Mouse (Mus musculus) bone marrow macrophage, adult 2 months (primary cell): ENCODE data around the gene Cyp26a1. TPM values are rescaled to one million over a fixed set of nuclear protein-coding genes. Genes with fewer than 3 reads are reported as not detected.

Experiments
- H3K27ac ChIP-seq: 2 replicates; pipeline ENCODE4 v1.5.1; 2012; ENCODE audit warnings: low read depth, low read length; ENCODE audit not compliant: insufficient read depth
- H3K4me1 ChIP-seq: 2 replicates; pipeline ENCODE4 v1.6.1; 2012; ENCODE audit warnings: low read length; ENCODE audit not compliant: control insufficient read depth, insufficient read depth
- H3K4me3 ChIP-seq: 2 replicates; pipeline ENCODE4 v1.5.1; 2012; ENCODE audit warnings: mild to moderate bottlenecking, low read length, moderate library complexity; ENCODE audit not compliant: insufficient read depth
- CTCF ChIP-seq: IDR thresholded peaks from 2 replicates; pipeline ENCODE4 v1.5.1; 2012; ENCODE audit warnings: low read depth, mild to moderate bottlenecking, low read length, moderate library complexity
- POLR2A ChIP-seq: IDR thresholded peaks from 2 replicates; pipeline ENCODE4 v1.6.1; 2012; ENCODE audit warnings: mild to moderate bottlenecking, low read depth, low read length, borderline replicate concordance
- polyA plus RNA-seq: library from polyadenylated mRNA; stranded (reverse); fragments of >200 nt; gene quantifications from 2 replicates; pipeline ENCODE4 v1.2.4, GENCODE M21; 2012; ENCODE audit not compliant: missing spikeins, insufficient read depth, insufficient read length

Gene Cyp26a1
- polyA plus RNA-seq, 1 experiment: not detected

DNA sequence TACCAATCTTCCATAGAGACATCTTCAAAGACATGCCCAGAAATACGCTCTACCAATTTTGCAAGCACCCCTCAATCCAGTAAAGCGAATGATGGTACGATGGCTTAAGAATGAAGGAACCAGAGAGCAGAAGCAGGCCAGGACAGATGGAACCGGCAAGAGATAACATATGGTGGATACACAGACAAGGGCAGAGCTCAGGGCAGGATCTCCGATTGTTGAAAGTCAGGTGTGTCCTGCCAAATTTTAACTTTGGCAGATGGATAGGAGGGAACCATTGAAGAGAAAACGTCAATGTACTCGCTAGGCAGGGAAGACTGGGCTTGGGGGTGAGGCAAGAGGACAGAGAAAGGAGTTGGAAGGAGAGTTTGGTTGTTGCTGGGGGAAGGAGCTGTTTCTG is 29.0 kb downstream of the Cyp26a1 start:
- Histone ChIP-seq H3K4me3 (no peak overlapping the region), H3K27ac (no peak overlapping the region), H3K4me1 (no peaks in the 10 kb centered on the region)
- no peak for TF ChIP-seq CTCF
- no peak for TF ChIP-seq POLR2A

- H3K4me3 ChIP-seq: no peak overlapping the region
- TF ChIP-seq CTCF: no peak
- no peak for TF ChIP-seq POLR2A
- no peaks in the 10 kb centered on the region for H3K4me1 ChIP-seq
- no peak overlapping the region for H3K27ac ChIP-seq
Measured at GRCm38 (mm10) chr19:37727366-37727765, 29.8 kb downstream of the Cyp26a1 start.

- Histone ChIP-seq H3K4me1 (no peaks in the 10 kb centered on the region), H3K4me3 (no peak overlapping the region), H3K27ac (no peak overlapping the region)
- TF ChIP-seq POLR2A (no peak), CTCF (no peak)
Measured at GRCm38 (mm10) chr19:37735426-37735825, 37.8 kb downstream of the Cyp26a1 start.

GRCm38 (mm10) chr19:37738575-37738974 is 41.0 kb downstream of the Cyp26a1 start:
- H3K4me1 ChIP-seq: no peaks in the 10 kb centered on the region
- H3K27ac ChIP-seq: no peak overlapping the region
- no peak for TF ChIP-seq POLR2A
- no peak for TF ChIP-seq CTCF
- H3K4me3 ChIP-seq: no peak overlapping the region

DNA sequence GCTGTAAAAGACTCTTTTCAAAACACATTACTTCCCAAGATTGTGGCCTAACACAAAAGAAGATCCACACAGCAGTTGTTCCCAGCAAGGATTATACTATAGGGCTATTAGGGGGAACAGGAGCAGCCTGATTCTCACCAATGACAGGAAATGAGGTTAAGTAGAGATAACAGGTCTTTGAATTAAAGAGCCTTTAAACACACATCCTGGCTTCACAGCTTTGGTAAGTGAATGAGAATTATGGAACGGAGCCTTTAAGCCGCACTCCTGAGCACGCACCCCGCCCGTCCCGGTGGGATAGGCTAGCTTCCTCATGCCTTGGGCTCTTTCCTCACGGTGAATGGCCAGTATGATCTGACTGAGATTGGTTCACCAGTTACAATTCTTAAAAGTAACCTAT is 42.4 kb downstream of the Cyp26a1 start:
- TF ChIP-seq CTCF (no peak), POLR2A (no peak)
- H3K4me1 ChIP-seq: no peaks in the 10 kb centered on the region
- H3K27ac ChIP-seq: no peak overlapping the region
- no peak overlapping the region for H3K4me3 ChIP-seq

Other genes starting within 250 kb of the Cyp26a1 start
- gene Exoc6, start 147.4 kb upstream of the Cyp26a1 start, polyA plus RNA-seq: 26.0 and 26.6 TPM in 2 replicates
- gene Cyp26c1, start 12.2 kb upstream of the Cyp26a1 start, polyA plus RNA-seq: not detected in 2 replicates